Mouse (Mus musculus) left cerebral cortex, adult 18-20 months (tissue): ENCODE measurements around the gene Bloc1s5. TPM values are rescaled to one million over a fixed set of nuclear protein-coding genes. Genes with fewer than 3 reads are reported as not detected.
"Not testable (repeated sequence)": the region's sequence is repeated elsewhere in the genome, so short reads cannot be mapped to it uniquely, and the experiment has no call there.

Source experiments
- DNase-seq, 2 experiments: peaks; one replicate each; pipeline ENCODE4 v3.0.0; 2021 to 2022; ENCODE audit warnings: low spot score in 2 of 2, mixed read lengths in 1 of 2
- total RNA-seq, 2 experiments: library from RNA; stranded (reverse); gene quantifications; 2 replicates each; pipeline ENCODE4 v1.2.3; 2021

The Bloc1s5 gene
- total RNA-seq, 2 experiments from 2014 or later: 11.9 to 12.1 TPM

DNA sequence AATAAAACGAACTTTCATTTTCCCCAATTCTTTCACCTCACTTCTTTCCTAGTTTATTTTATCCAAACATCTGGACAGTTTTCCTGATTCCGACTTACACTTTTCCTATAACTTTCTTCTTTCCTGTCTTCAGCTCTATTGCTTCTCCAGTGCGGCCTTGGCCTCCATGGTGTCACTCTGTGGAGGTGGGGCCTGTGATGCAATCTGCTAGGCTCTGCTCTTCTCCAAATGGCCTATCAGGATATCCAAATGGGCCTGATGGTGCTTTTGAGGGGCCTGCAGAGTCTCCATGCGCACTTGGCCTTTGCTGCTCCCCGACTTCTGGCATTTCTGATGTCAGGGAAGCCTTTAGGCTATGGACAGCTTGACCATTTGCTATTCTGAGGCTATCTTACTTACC lies 11.6 kb downstream of the Bloc1s5 start:
- DNase-seq: no peak

GRCm38 (mm10) chr13:38618001-38618630 lies 16.8 kb downstream of the Bloc1s5 start:
- not testable (repeated sequence) for DNase-seq

- DNase-seq: no peak
These were observed 18.0 kb downstream of the Bloc1s5 start for GRCm38 (mm10) chr13:38616887-38617286.

- DNase-seq: no peak
These were observed 19.3 kb downstream of the Bloc1s5 start for GRCm38 (mm10) chr13:38615656-38616055.

- no peak for DNase-seq
These were observed 20.6 kb downstream of the Bloc1s5 start for GRCm38 (mm10) chr13:38614298-38614697.

- DNase-seq: no peak
These were observed 21.3 kb downstream of the Bloc1s5 start for GRCm38 (mm10) chr13:38613583-38613982.

DNA sequence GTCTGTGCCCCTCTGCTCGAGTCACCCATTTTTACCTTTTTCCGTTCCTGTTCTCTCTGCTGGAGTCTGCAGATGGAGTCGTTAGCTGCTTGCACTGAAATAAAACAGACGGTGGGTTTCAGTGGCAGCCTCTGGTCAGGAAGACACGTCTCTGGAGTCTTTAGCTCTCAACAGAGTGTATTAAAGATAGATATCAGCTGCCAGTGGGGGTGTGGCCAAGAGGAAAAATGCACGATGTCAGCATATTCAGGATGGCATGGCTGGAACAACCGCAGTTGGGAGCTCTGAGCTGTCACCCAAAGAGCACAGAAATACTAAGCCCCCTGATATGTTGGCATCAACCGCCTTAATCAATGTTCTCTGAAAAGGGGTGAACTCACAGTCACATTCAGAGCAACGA lies 22.3 kb downstream of the Bloc1s5 start:
- no peak for DNase-seq

DNA sequence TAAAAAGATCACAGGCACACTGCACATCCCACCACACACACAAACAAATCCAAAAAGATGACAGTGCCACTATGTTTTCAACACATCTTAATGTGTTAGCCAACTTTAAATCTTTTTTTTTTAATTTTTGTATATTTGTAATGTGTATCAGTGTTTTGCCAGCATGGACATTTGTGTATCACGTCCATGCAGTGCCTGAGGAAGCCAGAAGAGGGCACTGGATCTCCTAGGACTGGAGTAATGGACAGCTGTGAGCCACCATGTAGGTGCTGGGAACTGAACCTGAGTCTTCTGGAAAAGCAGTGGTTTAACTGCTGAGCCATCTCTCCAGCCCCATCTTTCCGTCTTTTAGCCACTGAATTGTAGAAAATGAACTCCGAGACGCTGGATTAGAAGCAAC lies 22.7 kb downstream of the Bloc1s5 start:
- DNase-seq: no peak

GRCm38 (mm10) chr13:38610336-38610735 lies 24.6 kb downstream of the Bloc1s5 start:
- no peak for DNase-seq

- DNase-seq: no peak
These were observed 27.8 kb downstream of the Bloc1s5 start for GRCm38 (mm10) chr13:38607130-38607529.

- DNase-seq: no peak
These were observed 29.6 kb downstream of the Bloc1s5 start for GRCm38 (mm10) chr13:38605353-38605752.

- peak; percentile 60 to 74 for DNase-seq
These were observed 31.9 kb downstream of the Bloc1s5 start for GRCm38 (mm10) chr13:38602966-38603365.

GRCm38 (mm10) chr13:38602243-38602832 lies 32.6 kb downstream of the Bloc1s5 start:
- no peak for DNase-seq

DNA sequence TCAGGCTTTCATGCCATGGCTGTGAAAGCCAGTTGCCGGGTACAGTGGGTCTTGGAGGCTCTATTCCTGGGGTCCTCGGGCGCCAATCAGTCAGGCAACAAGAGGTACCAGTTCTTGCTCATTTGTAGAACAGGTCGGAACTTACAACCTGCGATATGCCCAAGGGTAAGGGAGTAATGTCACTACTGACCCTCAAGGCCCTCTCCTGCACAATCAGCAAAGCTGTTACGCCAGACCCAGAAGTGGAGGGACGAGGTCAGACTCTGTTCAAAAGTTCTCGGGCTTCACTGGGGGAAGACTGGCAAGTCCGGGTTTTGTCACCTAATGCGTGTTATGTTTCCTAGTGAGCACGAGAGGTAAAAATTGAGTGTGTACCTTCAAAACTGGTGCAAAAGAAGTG lies 34.1 kb downstream of the Bloc1s5 start:
- DNase-seq: no peak

- no peak for DNase-seq
These were observed 37.8 kb downstream of the Bloc1s5 start for GRCm38 (mm10) chr13:38597076-38597475.

- DNase-seq: no peak
These were observed 38.4 kb downstream of the Bloc1s5 start for GRCm38 (mm10) chr13:38596461-38596860.

DNA sequence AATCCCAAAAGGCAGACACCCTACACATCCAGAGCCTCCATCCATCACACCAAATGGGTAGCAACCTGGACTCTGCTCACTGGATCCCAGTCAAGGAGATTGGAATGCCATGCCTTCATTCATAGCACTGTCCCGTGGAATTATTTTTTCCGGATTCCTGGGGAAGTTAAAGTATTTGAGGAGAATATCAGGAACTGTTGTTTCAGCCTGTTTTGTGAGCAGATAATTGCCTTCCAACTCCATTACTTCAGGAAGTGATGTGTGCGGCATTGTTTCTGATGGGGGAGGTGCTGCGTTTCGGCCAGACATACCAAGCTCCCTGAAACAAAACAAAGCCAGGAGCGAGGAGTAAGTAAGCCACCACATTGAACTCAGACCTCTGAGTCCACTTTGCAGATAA lies 41.8 kb downstream of the Bloc1s5 start:
- DNase-seq: no peak

GRCm38 (mm10) chr13:38587350-38587749 lies 47.6 kb downstream of the Bloc1s5 start:
- no peak for DNase-seq

DNA sequence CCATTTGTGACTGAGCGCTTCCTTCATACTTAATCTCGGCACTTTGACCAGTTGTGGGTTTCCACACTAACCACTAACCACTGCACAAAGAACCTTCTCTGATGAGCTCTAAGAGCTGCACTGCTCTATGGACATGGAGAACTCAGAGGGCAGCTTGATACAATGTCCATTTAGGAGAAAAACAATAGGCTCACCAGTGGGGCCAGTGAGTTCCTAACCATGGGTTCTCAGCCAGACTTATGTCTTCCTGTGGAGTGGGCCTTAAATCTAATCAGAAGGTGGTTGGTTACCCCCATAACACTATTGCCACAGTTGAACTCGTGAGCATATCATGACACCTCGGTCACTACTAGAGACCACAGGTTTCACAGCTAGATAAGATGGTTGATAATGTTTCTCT lies 48.5 kb downstream of the Bloc1s5 start:
- DNase-seq: no peak

DNA sequence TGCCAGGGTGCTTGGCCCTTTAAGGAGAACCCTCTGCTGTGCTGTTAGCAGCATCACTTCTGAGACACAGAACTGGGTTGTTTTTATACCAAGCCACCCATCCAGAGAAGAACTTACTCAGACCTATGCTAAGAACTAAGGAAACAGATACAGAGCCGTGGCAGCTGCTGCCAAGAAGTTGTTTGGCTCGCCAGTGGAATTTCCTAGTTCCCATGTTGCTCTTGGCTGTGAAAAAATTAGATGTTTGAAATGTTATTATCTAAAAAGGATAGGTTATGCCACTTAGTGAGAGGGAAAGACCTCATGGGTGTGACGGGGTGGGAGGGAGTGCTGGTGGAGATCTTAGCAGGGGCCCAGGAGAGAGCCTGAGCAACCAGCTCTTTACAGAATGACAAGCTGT lies 52.1 kb downstream of the Bloc1s5 start:
- no peak for DNase-seq

- DNase-seq: peak in 1 of 2 experiments; percentile 7
These were observed 54.1 kb downstream of the Bloc1s5 start for GRCm38 (mm10) chr13:38580601-38581457.

- no peak for DNase-seq
These were observed 54.8 kb downstream of the Bloc1s5 start for GRCm38 (mm10) chr13:38579971-38580600.
